Mouse (Mus musculus): ENCODE results near the gene Klhl7. TPM values are rescaled to one million over a fixed set of nuclear protein-coding genes. Genes with fewer than 3 reads are reported as not detected.
A peak's percentile ranks its signal among the peaks of the same experiment; 100 is the strongest.

Gene Klhl7
- polyA plus RNA-seq, 1 experiment from 2014 or later: 60.2 TPM

- no peak for ATAC-seq (ENCODE audit: low FRiP score, low read depth)
- Histone ChIP-seq H3K9ac (no peak overlapping the region), H3K4me3 (no peak overlapping the region), H3K36me3 (no peaks in the 10 kb centered on the region), H3K27ac (no peak overlapping the region), H3K4me2 (replicated peaks) (no peak overlapping the region), H3K9me3 (no peaks in the 10 kb centered on the region), H3K4me1 (no peaks in the 10 kb centered on the region), H3K27me3 (no peaks in the 10 kb centered on the region)
- WGBS: 78% methylated on average over 4 of the region's 4 CpGs
Observed at GRCm38 (mm10) chr5:24126967-24127366, 26.6 kb downstream of the Klhl7 start.

DNA sequence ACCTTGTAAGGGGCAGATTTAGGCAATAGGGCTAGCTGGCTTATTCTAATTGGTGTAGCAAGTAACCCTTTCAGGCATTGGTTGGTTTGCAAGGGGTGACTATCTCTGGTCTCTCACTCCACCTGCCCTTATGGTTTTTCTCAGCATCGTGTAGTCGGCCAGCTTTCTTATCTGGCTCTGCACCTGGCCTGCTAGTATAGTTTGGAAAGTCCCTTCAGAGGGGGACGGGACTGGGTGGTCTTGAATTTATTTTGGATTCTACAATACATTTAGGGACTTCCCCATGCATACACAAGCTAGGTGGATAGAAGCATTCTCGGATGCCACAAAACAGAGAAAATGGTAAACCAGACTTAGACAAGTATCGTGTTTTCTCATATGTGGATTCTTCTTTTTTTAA, 46.6 kb downstream of the Klhl7 start:
- H3K36me3 ChIP-seq: peaks cover 74% of the 10 kb centered on the region

GRCm38 (mm10) chr5:24152199-24152598, 51.8 kb downstream of the Klhl7 start:
- no peaks in the 10 kb centered on the region for H3K27me3 ChIP-seq
- ATAC-seq (ENCODE audit: low FRiP score, low read depth): no peak
- no peaks in the 10 kb centered on the region for H3K9me3 ChIP-seq
- H3K4me3 ChIP-seq: no peak overlapping the region
- H3K4me2 ChIP-seq (replicated peaks): no peak overlapping the region
- no peak overlapping the region for H3K27ac ChIP-seq
- H3K36me3 ChIP-seq: peaks cover 40% of the 10 kb centered on the region
- no peak overlapping the region for H3K9ac ChIP-seq
- no peaks in the 10 kb centered on the region for H3K4me1 ChIP-seq

More for the DNA sequence above, 46.6 kb downstream of the Klhl7 start:
- Histone ChIP-seq H3K4me2 (replicated peaks) (no peak overlapping the region), H3K4me3 (no peak overlapping the region), H3K27ac (no peak overlapping the region), H3K27me3 (no peaks in the 10 kb centered on the region), H3K4me1 (no peaks in the 10 kb centered on the region), H3K9me3 (no peaks in the 10 kb centered on the region), H3K9ac (no peak overlapping the region)
- ATAC-seq (ENCODE audit: low FRiP score, low read depth): no peak
- 96% methylated on average over 5 of the region's 5 CpGs for WGBS

GRCm38 (mm10) chr5:24156774-24157173, 56.4 kb downstream of the Klhl7 start:
- peaks cover 32% of the 10 kb centered on the region for H3K36me3 ChIP-seq
- no peaks in the 10 kb centered on the region for H3K9me3 ChIP-seq
- WGBS: 91% methylated on average over 6 of the region's 6 CpGs
- H3K4me3 ChIP-seq: no peak overlapping the region
- ATAC-seq (ENCODE audit: low FRiP score, low read depth): no peak
- no peaks in the 10 kb centered on the region for H3K4me1 ChIP-seq
- no peak overlapping the region for H3K9ac ChIP-seq
- H3K27ac ChIP-seq: no peak overlapping the region
- H3K27me3 ChIP-seq: no peaks in the 10 kb centered on the region
- no peak overlapping the region for H3K4me2 ChIP-seq (replicated peaks)

- ATAC-seq (ENCODE audit: low FRiP score, low read depth): peak; percentile 98
- Histone ChIP-seq H3K36me3 (peaks cover 14% of the 10 kb centered on the region), H3K9me3 (no peaks in the 10 kb centered on the region), H3K27ac (0 out of 2 replicates have a peak within 1 kb of the TSS, but pooled peaks have one; percentile 28), H3K4me1 (peaks cover 9% of the 10 kb centered on the region), H3K4me3 (peak within 1 kb of the TSS; percentile 84), H3K4me2 (replicated peaks) (peak within 1 kb of the TSS; percentile 71), H3K9ac (peak within 1 kb of the TSS; percentile 91), H3K27me3 (no peaks in the 10 kb centered on the region)
- WGBS: under 1% methylated on average over 52 of the region's 52 CpGs
Observed at GRCm38 (mm10) chr5:24164789-24165445, 64.5 kb downstream of the Klhl7 start, which contains the start of gene Nupl2. Gene Nupl2 (plus strand): TSS chr5:24164963.

DNA sequence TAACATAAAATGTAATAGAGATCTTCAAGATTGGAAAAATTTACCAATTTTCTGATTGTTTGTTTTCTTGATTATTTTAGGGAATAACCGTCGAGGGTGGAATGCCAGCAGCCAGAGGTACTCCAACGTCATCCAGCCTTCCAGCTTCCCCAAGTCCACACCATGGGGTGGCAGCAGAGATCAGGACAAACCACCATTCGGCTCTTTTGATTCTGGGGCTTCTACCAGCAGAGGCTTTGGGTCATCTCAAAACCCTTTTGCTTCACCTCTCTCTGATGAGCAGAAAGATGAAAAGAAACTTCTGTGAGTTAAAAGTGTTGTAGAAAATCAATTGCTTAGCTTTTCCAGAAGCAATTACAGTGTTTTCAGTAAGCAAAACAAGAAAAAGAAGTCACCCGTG, 66.9 kb downstream of the Klhl7 start:
- ATAC-seq (ENCODE audit: low FRiP score, low read depth): no peak
- Histone ChIP-seq H3K36me3 (peaks cover 29% of the 10 kb centered on the region), H3K27ac (no peak overlapping the region), H3K4me3 (no peak overlapping the region), H3K4me2 (replicated peaks) (no peak overlapping the region), H3K4me1 (peaks cover 9% of the 10 kb centered on the region), H3K9ac (no peak overlapping the region), H3K9me3 (no peaks in the 10 kb centered on the region), H3K27me3 (no peaks in the 10 kb centered on the region)
- WGBS: 58% methylated on average over 5 of the region's 5 CpGs

DNA sequence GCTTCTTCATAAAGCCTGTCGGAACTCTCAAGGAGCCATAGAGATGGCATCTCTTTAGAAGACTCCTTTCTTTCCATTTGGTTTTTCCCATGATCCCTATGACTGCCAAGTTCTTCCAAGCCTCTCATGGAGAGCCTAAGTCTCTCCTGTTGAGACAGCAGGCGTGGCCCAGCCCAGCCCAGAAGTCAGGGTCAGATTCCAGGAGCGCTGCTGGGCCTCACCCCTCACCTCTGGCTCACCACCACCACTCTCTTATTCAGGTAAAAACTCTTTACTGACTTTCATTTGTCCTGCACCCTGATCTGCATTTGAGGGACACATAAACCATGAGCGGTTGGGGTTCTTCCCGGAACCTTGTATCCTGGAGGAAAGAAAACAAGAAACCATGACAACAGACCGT, 69.5 kb downstream of the Klhl7 start:
- Histone ChIP-seq H3K9me3 (no peaks in the 10 kb centered on the region), H3K27ac (no peak overlapping the region), H3K4me2 (replicated peaks) (no peak overlapping the region), H3K36me3 (peaks cover 45% of the 10 kb centered on the region), H3K9ac (no peak overlapping the region), H3K4me3 (no peak overlapping the region), H3K27me3 (no peaks in the 10 kb centered on the region), H3K4me1 (peaks cover 9% of the 10 kb centered on the region)
- WGBS: 90% methylated on average over 6 of the region's 6 CpGs
- no peak for ATAC-seq (ENCODE audit: low FRiP score, low read depth)

- Histone ChIP-seq H3K4me1 (no peaks in the 10 kb centered on the region), H3K27ac (no peak overlapping the region), H3K9me3 (no peaks in the 10 kb centered on the region), H3K4me3 (no peak overlapping the region), H3K36me3 (peaks cover 60% of the 10 kb centered on the region), H3K27me3 (no peaks in the 10 kb centered on the region), H3K9ac (no peak overlapping the region), H3K4me2 (replicated peaks) (no peak overlapping the region)
- ATAC-seq (ENCODE audit: low FRiP score, low read depth): no peak
Observed at GRCm38 (mm10) chr5:24172092-24172491, 71.7 kb downstream of the Klhl7 start.

DNA sequence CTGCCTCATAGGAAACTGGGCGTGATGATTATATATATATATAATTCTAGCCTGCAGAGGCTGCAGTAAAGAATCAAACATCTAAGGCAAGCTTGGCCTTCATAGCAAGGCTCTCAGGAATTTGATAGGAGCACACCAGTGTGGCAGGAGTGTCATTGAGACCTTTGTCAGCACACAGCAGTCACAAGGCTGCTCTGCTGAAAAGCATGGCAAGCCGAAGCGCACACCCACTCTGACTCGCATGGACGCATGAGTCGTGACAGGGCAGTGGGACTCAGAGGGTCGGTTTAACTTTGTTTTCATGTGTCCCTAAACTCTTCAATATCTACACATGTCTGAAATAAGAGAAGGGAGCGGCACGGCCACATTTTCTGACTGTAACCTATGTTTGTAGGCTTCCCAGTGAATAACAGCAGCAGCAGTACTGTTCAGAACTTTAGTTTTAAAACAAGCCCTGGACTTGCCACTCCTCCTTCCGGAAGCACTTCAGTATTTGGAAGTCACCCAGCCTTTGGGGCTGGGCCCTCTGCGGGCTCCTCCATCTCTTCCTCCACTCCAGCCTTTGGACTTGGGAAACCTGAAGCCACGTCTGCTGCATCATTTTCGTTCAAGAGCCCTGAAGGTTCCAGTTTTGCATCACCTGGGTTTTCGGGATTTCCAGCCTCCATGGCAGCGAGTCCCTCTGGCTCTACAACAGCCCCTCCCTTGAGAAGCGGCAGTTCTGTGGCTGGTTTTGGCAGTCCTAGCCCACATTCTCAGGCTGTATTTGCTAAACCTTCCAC, 81.3 kb downstream of the Klhl7 start:
- no peaks in the 10 kb centered on the region for H3K4me1 ChIP-seq
- no peak overlapping the region for H3K4me3 ChIP-seq
- H3K27me3 ChIP-seq: no peaks in the 10 kb centered on the region
- no peak overlapping the region for H3K9ac ChIP-seq
- H3K4me2 ChIP-seq (replicated peaks): no peak overlapping the region
- H3K9me3 ChIP-seq: 0 out of 2 replicates have a peak, but pooled peaks cover 7% of the 10 kb centered on the region
- WGBS: 93% methylated on average over 16 of the region's 16 CpGs
- no peak for ATAC-seq (ENCODE audit: low FRiP score, low read depth)
- H3K27ac ChIP-seq: no peak overlapping the region
- H3K36me3 ChIP-seq: peaks cover 68% of the 10 kb centered on the region

- H3K4me3 ChIP-seq: no peak overlapping the region
- no peaks in the 10 kb centered on the region for H3K27me3 ChIP-seq
- H3K9me3 ChIP-seq: 0 out of 2 replicates have a peak, but pooled peaks cover 7% of the 10 kb centered on the region
- H3K4me1 ChIP-seq: no peaks in the 10 kb centered on the region
- 92% methylated on average over 9 of the region's 9 CpGs for WGBS
- no peak overlapping the region for H3K4me2 ChIP-seq (replicated peaks)
- no peak overlapping the region for H3K27ac ChIP-seq
- H3K9ac ChIP-seq: no peak overlapping the region
- peaks cover 63% of the 10 kb centered on the region for H3K36me3 ChIP-seq
- ATAC-seq (ENCODE audit: low FRiP score, low read depth): no peak
Observed at GRCm38 (mm10) chr5:24182296-24182734, 81.9 kb downstream of the Klhl7 start.

- H3K4me3 ChIP-seq: no peak overlapping the region
- H3K27ac ChIP-seq: no peak overlapping the region
- no peaks in the 10 kb centered on the region for H3K4me1 ChIP-seq
- no peak for ATAC-seq (ENCODE audit: low FRiP score, low read depth)
- peaks cover 56% of the 10 kb centered on the region for H3K36me3 ChIP-seq
- H3K4me2 ChIP-seq (replicated peaks): no peak overlapping the region
- no peaks in the 10 kb centered on the region for H3K27me3 ChIP-seq
- WGBS: 87% methylated on average over 6 of the region's 6 CpGs
- 0 out of 2 replicates have a peak, but pooled peaks cover 7% of the 10 kb centered on the region for H3K9me3 ChIP-seq
- H3K9ac ChIP-seq: no peak overlapping the region
Observed at GRCm38 (mm10) chr5:24183096-24183495, 82.7 kb downstream of the Klhl7 start.

DNA sequence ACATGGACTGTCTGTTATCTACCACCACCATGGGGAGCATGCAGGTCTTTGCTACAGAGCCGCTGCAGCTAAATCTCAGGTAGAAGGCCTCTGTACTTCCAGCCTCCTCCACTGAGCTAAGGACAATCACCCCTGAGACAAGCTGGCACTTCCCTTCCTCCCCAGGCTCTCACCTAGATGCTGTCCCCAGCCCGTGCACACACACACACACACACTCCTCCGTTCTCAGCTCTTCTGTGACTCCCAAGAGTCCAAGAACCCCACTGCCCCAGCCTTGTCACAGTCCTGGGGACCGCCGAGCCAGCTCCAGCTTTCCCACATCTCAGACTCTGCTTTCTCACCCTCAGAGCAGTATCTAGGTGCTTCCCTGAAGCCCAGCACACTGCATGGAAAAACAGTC, 83.6 kb downstream of the Klhl7 start:
- Histone ChIP-seq H3K27ac (no peak overlapping the region), H3K27me3 (no peaks in the 10 kb centered on the region), H3K4me1 (no peaks in the 10 kb centered on the region), H3K4me3 (no peak overlapping the region), H3K36me3 (peaks cover 48% of the 10 kb centered on the region), H3K9me3 (0 out of 2 replicates have a peak, but pooled peaks cover 7% of the 10 kb centered on the region), H3K9ac (no peak overlapping the region), H3K4me2 (replicated peaks) (no peak overlapping the region)
- WGBS: 92% methylated on average over 5 of the region's 5 CpGs
- ATAC-seq (ENCODE audit: low FRiP score, low read depth): no peak
